In the genomic region with DNA sequence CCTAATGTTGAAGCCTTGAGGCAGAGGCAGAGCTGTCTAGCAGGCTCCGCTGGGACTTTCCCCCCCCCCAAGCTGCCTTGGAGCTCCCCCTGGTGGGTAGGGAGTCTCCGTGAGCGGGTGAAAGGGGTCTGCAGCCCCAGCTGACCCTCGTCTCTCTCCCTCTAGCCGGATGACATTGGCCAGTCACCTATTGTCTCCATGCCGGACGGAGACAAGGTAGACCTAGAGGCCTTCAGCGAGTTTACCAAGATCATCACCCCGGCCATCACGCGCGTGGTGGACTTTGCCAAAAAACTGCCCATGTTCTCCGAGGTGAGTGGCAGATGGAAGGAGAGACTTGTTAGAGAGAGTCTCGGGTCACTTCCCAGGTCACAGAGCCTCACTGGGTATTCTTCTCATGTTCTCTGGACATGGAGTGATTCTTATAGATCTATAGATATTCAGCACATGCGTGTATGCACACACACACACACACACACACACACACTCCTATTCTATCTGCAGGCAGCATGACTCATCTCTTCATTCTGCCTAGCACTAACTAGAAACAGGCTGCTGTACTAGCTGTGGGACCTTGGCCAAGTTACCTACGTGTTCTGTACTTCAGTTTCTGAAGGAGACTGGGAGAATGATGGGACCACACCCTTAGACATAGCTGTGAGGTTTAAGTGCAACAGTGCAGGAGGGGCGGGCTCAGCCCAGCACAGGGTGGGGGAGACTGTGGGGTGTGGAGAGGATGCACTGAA, we compare ENCODE assay signal across 8 mouse cellular contexts. TPM values are rescaled to one million over a fixed set of nuclear protein-coding genes. Genes with fewer than 3 reads are reported as not detected.
DNase-seq lines count a peak whose midpoint lies in the region; ATAC-seq lines count a peak whose summit lies in the region.

No protein-coding gene starts in this region.

- no peak for ATAC-seq in forebrain, embryonic 13.5 days

- no peaks in the 10 kb centered on the region for H3K9me3 ChIP-seq in heart, embryonic 10.5 days
- no peaks in the 10 kb centered on the region for H3K9me3 ChIP-seq in forebrain, embryonic 13.5 days (replicated peaks)

- H3K4me2 ChIP-seq in forebrain, embryonic 13.5 days = no peak overlapping the region

- peak; percentile 93 for DNase-seq in heart, adult 11 months
- no peak for DNase-seq in heart, embryonic 10.5 days (ENCODE audit: low spot score)
- peak; percentile 13 for DNase-seq in thymus, postnatal 0 days (ENCODE audit: low spot score)
- DNase-seq in thymus, postnatal 25 days = no peak
- DNase-seq in induced T-regulatory cell, adult 2 months (ENCODE audit: low read depth) = peak; percentile 42
- DNase-seq in lung, postnatal 25 days (ENCODE audit: low spot score) = peak; percentile 89
- DNase-seq in yolk sac, embryonic 10.5 days (ENCODE audit: low spot score) = no peak

- no peak overlapping the region for H3K4me3 ChIP-seq in heart, embryonic 10.5 days
- H3K4me3 ChIP-seq in forebrain, embryonic 13.5 days = no peak overlapping the region

- WGBS in heart, embryonic 10.5 days = 59% methylated on average over 17 of the region's 17 CpGs
- 62% methylated on average over 17 of the region's 17 CpGs for WGBS in forebrain, embryonic 13.5 days

- no peaks in the 10 kb centered on the region for H3K27me3 ChIP-seq in heart, embryonic 10.5 days (ENCODE audit: insufficient read depth, poor library complexity, severe bottlenecking)
- H3K27me3 ChIP-seq in forebrain, embryonic 13.5 days = no peaks in the 10 kb centered on the region

- H3K27ac ChIP-seq in heart, embryonic 10.5 days = no peak overlapping the region
- no peak overlapping the region for H3K27ac ChIP-seq in forebrain, embryonic 13.5 days

- no peak overlapping the region for H3K9ac ChIP-seq in forebrain, embryonic 13.5 days

- H3K4me1 ChIP-seq in heart, embryonic 10.5 days = peaks cover 34% of the 10 kb centered on the region
- H3K4me1 ChIP-seq in forebrain, embryonic 13.5 days = peaks cover 32% of the 10 kb centered on the region

- H3K36me3 ChIP-seq in heart, embryonic 10.5 days = peaks cover 67% of the 10 kb centered on the region
- H3K36me3 ChIP-seq in forebrain, embryonic 13.5 days (ENCODE audit: poor library complexity, severe bottlenecking) = peaks cover 72% of the 10 kb centered on the region

RNA-seq across cellular contexts. Expression of gene Nr1d1, which starts 12.2 kb away (rescaled TPM):
- 3.6 and 5.9 TPM in 2 replicates for polyA plus RNA-seq in heart, embryonic 10.5 days (2016; fragmentation: Nextera tagmentation; extraction: Ambion mirVana)
- 2.6 and 3.0 TPM in 2 replicates for polyA plus RNA-seq in thymus, postnatal 0 days (2015; fragmentation: Nextera tagmentation; extraction: Ambion mirVana)
- polyA plus RNA-seq in forebrain, embryonic 13.5 days (2015; fragmentation: Nextera tagmentation; extraction: Ambion mirVana) = 2.1 and 2.3 TPM in 2 replicates

RNA-seq across cellular contexts. Expression of gene Thra, which starts 22.5 kb away (rescaled TPM):
- polyA plus RNA-seq in heart, embryonic 10.5 days (2016; fragmentation: Nextera tagmentation; extraction: Ambion mirVana) = 19.2 and 23.2 TPM in 2 replicates
- polyA plus RNA-seq in thymus, postnatal 0 days (2015; fragmentation: Nextera tagmentation; extraction: Ambion mirVana) = 7.3 and 9.1 TPM in 2 replicates
- 93.5 and 95.2 TPM in 2 replicates for polyA plus RNA-seq in forebrain, embryonic 13.5 days (2015; fragmentation: Nextera tagmentation; extraction: Ambion mirVana)

RNA-seq across cellular contexts. Expression of gene Msl1, which starts 32.4 kb away (rescaled TPM):
- polyA plus RNA-seq in heart, embryonic 10.5 days (2016; fragmentation: Nextera tagmentation; extraction: Ambion mirVana) = 14.0 and 21.6 TPM in 2 replicates
- 14.4 and 20.4 TPM in 2 replicates for polyA plus RNA-seq in thymus, postnatal 0 days (2015; fragmentation: Nextera tagmentation; extraction: Ambion mirVana)
- 31.3 and 32.9 TPM in 2 replicates for polyA plus RNA-seq in forebrain, embryonic 13.5 days (2015; fragmentation: Nextera tagmentation; extraction: Ambion mirVana)

RNA-seq across cellular contexts. Expression of gene Med24, which starts 33.7 kb away (rescaled TPM):
- 54.6 and 56.5 TPM in 2 replicates for polyA plus RNA-seq in heart, embryonic 10.5 days (2016; fragmentation: Nextera tagmentation; extraction: Ambion mirVana)
- 48.3 and 48.5 TPM in 2 replicates for polyA plus RNA-seq in thymus, postnatal 0 days (2015; fragmentation: Nextera tagmentation; extraction: Ambion mirVana)
- polyA plus RNA-seq in forebrain, embryonic 13.5 days (2015; fragmentation: Nextera tagmentation; extraction: Ambion mirVana) = 79.0 and 86.0 TPM in 2 replicates

RNA-seq across cellular contexts. Expression of gene Casc3, which starts 41.8 kb away (rescaled TPM):
- polyA plus RNA-seq in heart, embryonic 10.5 days (2016; fragmentation: Nextera tagmentation; extraction: Ambion mirVana) = 29.5 and 37.2 TPM in 2 replicates
- 21.8 and 23.8 TPM in 2 replicates for polyA plus RNA-seq in thymus, postnatal 0 days (2015; fragmentation: Nextera tagmentation; extraction: Ambion mirVana)
- 46.4 and 51.1 TPM in 2 replicates for polyA plus RNA-seq in forebrain, embryonic 13.5 days (2015; fragmentation: Nextera tagmentation; extraction: Ambion mirVana)

Comparison
In these comparisons a context has a peak if more than half of its experiments do, and no peak if none do; other contexts are left out.
1. DNase-seq: peak in heart, adult 11 months (single experiment), thymus, postnatal 0 days (single experiment), induced T-regulatory cell, adult 2 months (single experiment) and lung, postnatal 25 days (single experiment); none in heart, embryonic 10.5 days (single experiment), thymus, postnatal 25 days (single experiment) and yolk sac, embryonic 10.5 days (single experiment).